Mouse (Mus musculus) heart, embryonic 16.5 days (tissue): ENCODE measurements around the gene Stambpl1. TPM values are rescaled to one million over a fixed set of nuclear protein-coding genes. Genes with fewer than 3 reads are reported as not detected.

Experiments used
- ATAC-seq: fragments of 200-750 bp; cut with Nextera tagmentation; replicated peaks from 2 replicates; pipeline ENCODE4 v1.8.0; 2017; ENCODE audit warnings: moderate number of reproducible peaks; ENCODE audit not compliant: insufficient read depth, low FRiP score; ENCODE audit errors: extremely low read depth
- H3K27ac ChIP-seq: fragments of 300-500 bp; sonication (generic); 2 replicates; pipeline ENCODE4 v1.5.1; 2014; ENCODE audit warnings: mild to moderate bottlenecking, low read length, control low read depth, moderate library complexity
- H3K27me3 ChIP-seq: fragments of 300-500 bp; sonication (generic); 2 replicates; pipeline ENCODE4 v1.6.1; 2014; ENCODE audit warnings: low read length, mixed read lengths; ENCODE audit not compliant: control insufficient read depth, insufficient read depth
- H3K36me3 ChIP-seq: fragments of 300-500 bp; sonication (generic); 2 replicates; pipeline ENCODE4 v1.6.1; 2014; ENCODE audit not compliant: control insufficient read depth, insufficient read depth
- H3K4me1 ChIP-seq: fragments of 300-500 bp; sonication (generic); 2 replicates; pipeline ENCODE4 v1.6.1; 2014; ENCODE audit warnings: low read length, mixed read lengths; ENCODE audit not compliant: control insufficient read depth, insufficient read depth
- H3K4me2 ChIP-seq: fragments of 300-500 bp; sonication (generic); 2 replicates; pipeline ENCODE4 v1.6.1; 2014; ENCODE audit warnings: low read depth, mild to moderate bottlenecking, control low read depth, low read length
- H3K4me3 ChIP-seq: fragments of 300-500 bp; sonication (generic); 2 replicates; pipeline ENCODE4 v1.5.1; 2014; ENCODE audit warnings: mild to moderate bottlenecking, control low read depth, low read length
- H3K9ac ChIP-seq: fragments of 300-500 bp; sonication (generic); 2 replicates; pipeline ENCODE4 v1.6.1; 2014; ENCODE audit warnings: low read length, control low read depth
- H3K9me3 ChIP-seq: fragments of 300-500 bp; sonication (generic); replicated peaks from 2 replicates; pipeline ENCODE4 v1.6.1; 2016; ENCODE audit warnings: low read length; ENCODE audit not compliant: control insufficient read depth
- WGBS: fragments of 180-500 bp; shearing (Covaris S2); extraction: QIAGEN DNeasy Blood & Tissue Kit; methylation state at CpG from one replicate; pipeline ENCODE4 v1.1.7; 2014; 5-methylcytosine and 5-hydroxymethylcytosine counted together
- polyA plus RNA-seq: library from polyadenylated mRNA; unstranded; fragments of >200 nt; fragmentation: Nextera tagmentation; extraction: Ambion mirVana; gene quantifications from 2 replicates; pipeline ENCODE4 v1.2.1, GENCODE M21; 2015

Gene Stambpl1
- polyA plus RNA-seq, 1 experiment from 2014 or later, result 10.6 TPM

GRCm38 (mm10) chr19:34273073-34273472 is 81.0 kb downstream of the Stambpl1 start:
- ATAC-seq, result no peak
- Histone ChIP-seq H3K9me3 (no peaks in the 10 kb centered on the region), H3K27me3 (no peaks in the 10 kb centered on the region), H3K4me3 (no peak overlapping the region), H3K27ac (no peak overlapping the region), H3K36me3 (no peaks in the 10 kb centered on the region), H3K9ac (no peak overlapping the region), H3K4me2 (no peak overlapping the region), H3K4me1 (no peaks in the 10 kb centered on the region)
- WGBS, result 90% methylated on average over 1 of the region's 1 CpGs

- no peaks in the 10 kb centered on the region for H3K36me3 ChIP-seq
- no peak for ATAC-seq
- H3K9ac ChIP-seq, result no peak overlapping the region
- H3K27me3 ChIP-seq, result no peaks in the 10 kb centered on the region
- H3K27ac ChIP-seq, result no peak overlapping the region
- no peaks in the 10 kb centered on the region for H3K4me1 ChIP-seq
- H3K9me3 ChIP-seq, result no peaks in the 10 kb centered on the region
- WGBS, result 73% methylated on average over 3 of the region's 3 CpGs
- H3K4me2 ChIP-seq, result no peak overlapping the region
- no peak overlapping the region for H3K4me3 ChIP-seq
These were observed 86.0 kb downstream of the Stambpl1 start for GRCm38 (mm10) chr19:34278078-34278477.

- WGBS, result 54% methylated on average over 6 of the region's 6 CpGs
- ATAC-seq, result no peak
- Histone ChIP-seq H3K27ac (no peak overlapping the region), H3K9me3 (no peaks in the 10 kb centered on the region), H3K4me3 (no peak overlapping the region), H3K4me2 (no peak overlapping the region), H3K27me3 (no peaks in the 10 kb centered on the region), H3K9ac (no peak overlapping the region), H3K36me3 (no peaks in the 10 kb centered on the region), H3K4me1 (peaks cover 3% of the 10 kb centered on the region; the same call in 1 of the 2 replicates)
These were observed 91.6 kb downstream of the Stambpl1 start for GRCm38 (mm10) chr19:34283614-34284013.

- Histone ChIP-seq H3K27me3 (no peaks in the 10 kb centered on the region), H3K4me3 (peak overlapping the region; percentile 24), H3K9me3 (no peaks in the 10 kb centered on the region), H3K27ac (no peak overlapping the region), H3K9ac (no peak overlapping the region), H3K4me1 (peaks cover 3% of the 10 kb centered on the region; the same call in 1 of the 2 replicates), H3K4me2 (peak overlapping the region; percentile 61), H3K36me3 (no peaks in the 10 kb centered on the region)
- ATAC-seq, result no peak
- WGBS, result 40% methylated on average over 10 of the region's 10 CpGs
These were observed 92.4 kb downstream of the Stambpl1 start for GRCm38 (mm10) chr19:34284383-34284782.

- no peak overlapping the region for H3K9ac ChIP-seq
- H3K4me2 ChIP-seq, result no peak overlapping the region
- no peaks in the 10 kb centered on the region for H3K36me3 ChIP-seq
- ATAC-seq, result no peak
- H3K4me3 ChIP-seq, result no peak overlapping the region
- H3K9me3 ChIP-seq, result no peaks in the 10 kb centered on the region
- H3K27me3 ChIP-seq, result no peaks in the 10 kb centered on the region
- no peak overlapping the region for H3K27ac ChIP-seq
- 20% methylated on average over 2 of the region's 2 CpGs for WGBS
- peaks cover 3% of the 10 kb centered on the region; the same call in 1 of the 2 replicates for H3K4me1 ChIP-seq
These were observed 92.8 kb downstream of the Stambpl1 start for GRCm38 (mm10) chr19:34284826-34285225.

- Histone ChIP-seq H3K4me1 (peaks cover 5% of the 10 kb centered on the region; the same call in 1 of the 2 replicates), H3K36me3 (no peaks in the 10 kb centered on the region), H3K9me3 (no peaks in the 10 kb centered on the region), H3K27me3 (no peaks in the 10 kb centered on the region), H3K27ac (no peak overlapping the region), H3K9ac (no peak overlapping the region), H3K4me3 (no peak overlapping the region), H3K4me2 (no peak overlapping the region)
- ATAC-seq, result no peak
These were observed 95.2 kb downstream of the Stambpl1 start for GRCm38 (mm10) chr19:34287221-34287620.

GRCm38 (mm10) chr19:34287656-34288415 is 95.8 kb downstream of the Stambpl1 start:
- Histone ChIP-seq H3K27me3 (no peaks in the 10 kb centered on the region), H3K36me3 (no peaks in the 10 kb centered on the region), H3K9ac (no peak overlapping the region), H3K4me2 (no peak overlapping the region), H3K4me3 (no peak overlapping the region), H3K4me1 (peaks cover 5% of the 10 kb centered on the region; the same call in 1 of the 2 replicates), H3K27ac (no peak overlapping the region), H3K9me3 (no peaks in the 10 kb centered on the region)
- no peak for ATAC-seq
- 65% methylated on average over 13 of the region's 13 CpGs for WGBS

GRCm38 (mm10) chr19:34288696-34289095 is 96.7 kb downstream of the Stambpl1 start:
- Histone ChIP-seq H3K9me3 (no peaks in the 10 kb centered on the region), H3K4me1 (peaks cover 5% of the 10 kb centered on the region; the same call in 1 of the 2 replicates), H3K4me2 (no peak overlapping the region), H3K27me3 (no peaks in the 10 kb centered on the region), H3K4me3 (no peak overlapping the region), H3K36me3 (no peaks in the 10 kb centered on the region), H3K9ac (no peak overlapping the region), H3K27ac (no peak overlapping the region)
- ATAC-seq, result no peak
- 91% methylated on average over 1 of the region's 1 CpGs for whole genome bisulfite sequencing
